Mouse (Mus musculus): Measurements from ENCODE around the gene Cytip.
"Not testable (repeated sequence)": the region's sequence is repeated elsewhere in the genome, so short reads cannot be mapped to it uniquely, and the experiment has no call there.

The Cytip gene

DNA sequence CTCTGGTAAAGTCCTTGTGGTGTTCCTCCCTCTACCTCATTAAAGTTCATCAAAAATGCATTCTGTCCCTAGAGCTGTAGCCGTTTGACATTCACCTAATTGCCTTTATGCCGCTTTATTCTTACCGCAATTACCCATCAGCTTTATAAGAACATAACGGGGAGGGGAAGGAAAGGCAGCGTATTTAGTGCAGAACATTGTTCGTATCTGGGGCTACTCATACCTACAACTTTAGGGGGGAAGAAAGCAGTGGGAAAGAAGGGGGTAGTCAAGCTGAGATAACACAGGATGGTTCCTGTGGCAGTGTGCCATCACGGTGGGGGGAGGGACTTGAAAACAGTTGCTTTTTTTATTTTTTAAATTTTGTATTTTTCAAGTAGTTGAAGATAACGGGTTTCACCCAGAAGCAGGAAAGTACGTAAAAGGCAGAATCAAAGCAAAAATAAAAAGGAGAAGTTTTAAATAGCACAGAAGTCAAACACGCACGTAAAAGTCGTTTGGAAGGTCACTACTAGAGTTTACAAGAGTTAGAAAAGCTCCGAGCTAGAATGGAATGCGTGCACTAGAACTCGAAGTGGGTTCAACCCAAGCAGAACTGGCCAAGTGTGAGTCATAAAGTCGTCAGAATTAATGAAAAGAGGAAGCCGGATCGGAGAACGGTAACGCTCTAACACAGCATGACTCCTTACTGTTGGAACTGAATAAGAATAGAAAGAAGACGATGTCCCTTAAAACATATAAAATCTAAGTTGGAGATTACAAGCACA is 34.6 kb downstream of the Cytip start:
- no peak for DNase-seq

- no peak for DNase-seq
Observed at GRCm38 (mm10) chr2:58159880-58160279, 35.5 kb downstream of the Cytip start.

GRCm38 (mm10) chr2:58159121-58159520 is 36.2 kb downstream of the Cytip start:
- no peak for DNase-seq

GRCm38 (mm10) chr2:58158539-58158938 is 36.8 kb downstream of the Cytip start:
- no peak for DNase-seq

DNA sequence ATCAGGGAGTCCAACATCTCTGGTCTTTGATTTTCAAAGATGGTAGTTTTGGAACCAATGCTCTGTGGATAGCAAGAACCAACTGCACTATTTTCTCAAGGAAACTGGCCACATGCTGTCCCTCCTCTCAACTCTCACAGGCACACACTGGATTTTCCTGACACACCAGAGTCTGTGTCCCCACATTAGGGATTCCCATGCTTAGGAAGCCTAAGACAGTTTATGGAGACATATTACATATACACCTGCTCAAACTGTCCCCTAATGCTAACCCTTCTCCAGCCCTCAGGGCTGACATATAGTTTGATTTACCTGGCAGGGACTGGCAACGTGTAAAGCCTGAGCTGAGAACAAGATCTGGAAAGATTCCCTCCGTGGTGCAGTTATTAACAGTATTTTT is 37.2 kb downstream of the Cytip start:
- no peak for DNase-seq

- no peak for DNase-seq
Observed at GRCm38 (mm10) chr2:58157466-58157865, 37.9 kb downstream of the Cytip start.

DNA sequence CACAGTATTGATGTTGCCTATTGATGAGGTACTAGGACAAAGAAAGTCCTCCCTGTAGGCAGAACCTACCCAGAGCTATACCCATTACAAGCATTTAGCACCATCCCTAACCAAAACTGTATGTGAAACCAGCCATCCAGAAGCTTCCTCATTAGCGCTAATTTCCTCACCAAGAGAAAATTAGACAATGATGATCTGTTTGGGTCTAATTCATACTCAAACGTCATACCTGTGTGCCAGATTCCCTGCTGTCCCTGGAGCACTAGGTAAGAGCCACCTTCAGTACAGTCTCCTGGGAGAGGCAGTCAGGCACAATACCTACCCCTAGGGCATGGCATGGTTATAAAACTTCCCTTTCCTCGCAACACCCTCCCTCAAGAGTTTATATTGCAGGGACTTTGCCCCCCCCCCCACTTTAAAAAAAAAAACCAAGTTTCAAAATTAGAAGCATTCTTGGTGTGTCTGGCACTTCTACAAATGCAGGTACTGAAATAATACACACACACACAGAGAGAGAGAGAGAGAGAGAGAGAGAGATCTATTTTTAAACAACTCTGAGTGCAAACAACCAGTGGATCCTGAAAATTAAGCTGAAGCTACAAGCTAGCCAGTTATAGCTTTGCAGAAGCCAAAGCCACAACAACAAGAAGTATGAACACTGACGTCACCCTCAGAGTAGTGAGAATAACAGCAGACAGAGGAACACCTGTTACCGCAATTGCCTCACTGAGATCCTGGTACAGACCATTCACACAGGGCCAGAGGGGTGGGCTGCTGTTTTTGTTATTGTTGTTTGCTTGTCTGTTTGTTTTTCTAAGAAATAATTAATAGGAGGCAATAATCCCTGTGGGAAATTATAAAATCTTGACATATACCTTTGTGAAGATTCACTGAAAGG is 38.6 kb downstream of the Cytip start:
- DNase-seq, result peak in 1 of 2 experiments; percentile 57

- no peak for DNase-seq
Observed at GRCm38 (mm10) chr2:58156108-58156415, 39.3 kb downstream of the Cytip start.

DNA sequence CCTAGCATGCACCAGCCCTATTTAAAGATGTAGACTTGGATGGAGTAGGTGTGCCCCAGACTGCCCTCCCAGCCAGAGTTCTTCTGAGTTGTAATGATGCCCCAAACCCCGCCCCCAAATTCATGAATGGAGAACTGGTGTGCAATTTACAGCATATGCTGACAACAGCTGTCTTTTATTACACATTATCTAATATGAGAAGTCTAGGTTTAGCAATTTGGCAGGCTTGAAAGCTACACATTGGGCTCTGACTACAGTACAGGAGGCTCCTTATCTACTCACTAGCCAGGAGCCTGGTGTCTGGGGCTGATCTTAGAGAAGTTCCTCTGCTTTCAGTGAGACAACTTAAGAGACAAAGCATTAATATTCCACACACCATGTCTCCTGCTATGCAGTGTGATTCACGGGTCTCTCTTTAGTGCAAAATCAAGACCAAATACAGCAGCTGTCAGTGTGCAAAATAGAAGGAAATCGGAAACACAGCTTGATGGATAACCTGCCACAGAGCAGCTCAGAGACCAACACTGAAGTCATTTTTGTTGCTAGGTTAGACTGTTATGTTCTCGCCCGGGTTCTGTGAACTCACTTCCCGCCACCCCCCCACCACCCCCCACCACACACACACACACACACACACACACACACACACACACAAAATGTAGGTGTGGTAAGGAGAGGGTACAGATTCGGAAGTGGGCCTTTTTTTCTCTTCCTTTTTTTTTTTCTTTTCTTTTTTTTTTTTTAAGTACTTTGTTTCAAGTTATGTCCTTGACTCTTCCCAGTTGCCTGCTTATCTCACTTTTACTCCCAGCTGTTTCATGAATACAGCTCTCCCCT is 39.8 kb downstream of the Cytip start:
- DNase-seq, result no peak

DNA sequence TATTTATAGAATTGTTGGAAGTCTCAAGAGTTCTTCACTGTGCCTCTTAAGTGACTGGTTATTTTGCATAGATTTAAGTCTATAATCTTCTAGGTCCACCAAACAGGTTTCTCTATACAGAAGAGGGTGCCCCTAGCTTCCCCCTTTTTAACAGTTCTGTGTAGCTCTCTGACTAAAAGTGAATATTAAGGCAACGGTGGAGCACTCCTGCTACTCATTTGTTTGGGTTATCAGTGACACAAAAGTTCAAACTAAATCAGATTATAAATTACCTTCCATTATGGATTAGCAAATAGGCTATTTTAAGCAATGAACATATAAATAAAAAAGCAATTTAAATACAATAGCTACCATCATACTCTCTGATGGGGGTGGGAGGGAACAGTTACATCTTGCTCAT is 40.8 kb downstream of the Cytip start:
- DNase-seq, result no peak

DNA sequence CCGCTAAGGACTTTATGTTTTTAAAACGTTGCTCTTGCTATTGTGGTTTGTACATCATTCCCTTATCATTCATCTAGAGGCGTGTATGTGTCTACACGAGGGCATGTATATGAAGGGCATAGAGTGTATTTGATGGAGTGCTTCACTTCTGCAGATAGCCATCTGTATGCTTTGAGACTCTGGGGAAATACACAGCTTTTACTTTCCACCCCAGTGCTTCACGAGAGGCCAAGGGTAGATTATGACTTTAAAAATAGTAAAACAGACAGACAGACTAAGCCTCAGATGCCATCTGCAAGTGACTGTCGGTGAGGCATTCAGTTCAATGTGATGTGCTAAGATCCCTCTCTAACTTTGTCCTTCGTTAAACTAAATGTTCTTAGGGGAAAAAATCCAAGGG is 41.6 kb downstream of the Cytip start:
- DNase-seq, result no peak

DNA sequence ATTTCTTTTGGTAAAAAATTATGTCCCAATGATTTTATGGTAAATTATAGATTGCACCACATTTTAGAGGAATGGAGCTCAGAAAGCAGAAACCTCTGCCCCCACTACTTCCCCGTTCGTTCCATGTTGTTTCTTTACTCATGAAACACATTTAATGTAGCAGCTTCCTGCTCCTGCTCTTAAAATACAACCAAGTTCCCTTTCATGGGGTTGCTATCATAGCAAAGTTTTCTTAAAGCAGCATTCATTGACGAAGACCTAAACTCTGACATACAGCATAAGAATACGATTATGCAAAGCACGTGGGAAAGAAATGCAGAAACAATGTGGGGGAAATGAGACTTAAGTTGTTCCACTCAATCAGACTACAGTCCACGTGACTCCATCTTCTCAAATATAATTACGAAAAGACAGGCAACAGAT is 45.3 kb downstream of the Cytip start:
- no peak for DNase-seq

DNA sequence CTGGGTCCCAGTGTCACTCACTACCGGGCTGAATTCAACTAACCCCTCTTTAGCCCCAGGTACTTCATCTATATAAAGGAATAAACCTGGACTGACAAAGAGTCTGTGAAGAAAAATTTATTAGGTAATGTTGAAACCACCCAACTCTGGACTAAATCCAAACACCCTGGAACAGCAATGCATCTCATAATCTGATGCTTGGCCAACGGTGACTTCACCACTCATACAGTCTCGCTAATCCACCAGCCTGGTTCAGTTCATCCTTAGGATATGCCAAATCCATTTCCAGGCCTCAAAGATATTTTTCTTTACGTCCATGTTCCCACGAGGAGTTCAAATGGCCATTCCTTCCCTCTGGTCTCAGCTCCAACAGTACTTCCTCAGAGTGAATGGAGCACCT is 48.8 kb downstream of the Cytip start:
- no peak for DNase-seq

DNA sequence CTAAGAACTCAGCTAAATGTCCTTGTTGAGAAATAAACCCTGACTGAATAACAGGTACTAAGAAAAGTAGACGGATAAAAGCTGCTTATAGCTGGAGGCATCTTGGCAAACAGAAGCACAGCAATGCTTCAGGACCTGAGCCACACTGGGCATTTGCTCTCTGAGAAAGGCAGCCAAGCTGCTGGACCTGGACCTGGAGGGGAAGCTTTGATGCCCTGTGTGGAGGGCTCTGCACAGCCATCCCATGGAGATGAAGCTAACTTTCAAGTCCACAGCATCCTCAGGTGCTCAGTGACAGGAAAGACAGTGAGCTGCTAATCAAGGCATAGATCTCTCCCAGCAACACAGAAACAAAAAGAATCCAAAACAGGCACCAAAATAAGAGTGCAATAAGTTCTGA is 54.8 kb downstream of the Cytip start:
- DNase-seq, result no peak

GRCm38 (mm10) chr2:58138611-58139010 is 56.7 kb downstream of the Cytip start:
- DNase-seq, result no peak

DNA sequence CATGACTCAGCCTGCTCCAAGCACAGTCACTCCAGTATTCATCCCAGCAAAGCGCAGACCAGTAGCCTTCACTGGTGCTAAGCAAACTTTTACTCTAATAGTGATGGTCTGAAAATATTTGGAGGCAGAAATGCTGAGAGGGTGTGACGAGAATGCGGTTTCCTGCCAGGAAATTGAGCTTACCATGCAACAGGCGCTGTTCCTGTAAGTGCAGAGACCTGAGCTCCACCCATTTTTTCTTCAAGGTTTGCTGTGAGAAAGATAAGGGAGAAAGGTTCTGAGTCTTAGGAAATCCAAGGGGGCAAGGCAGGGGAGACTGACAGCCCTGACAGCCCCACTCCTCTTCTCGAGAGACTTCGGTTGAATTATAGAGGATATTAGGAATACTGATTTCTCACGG is 57.7 kb downstream of the Cytip start:
- DNase-seq, result no peak

GRCm38 (mm10) chr2:58136526-58136925 is 58.8 kb downstream of the Cytip start:
- no peak for DNase-seq

DNA sequence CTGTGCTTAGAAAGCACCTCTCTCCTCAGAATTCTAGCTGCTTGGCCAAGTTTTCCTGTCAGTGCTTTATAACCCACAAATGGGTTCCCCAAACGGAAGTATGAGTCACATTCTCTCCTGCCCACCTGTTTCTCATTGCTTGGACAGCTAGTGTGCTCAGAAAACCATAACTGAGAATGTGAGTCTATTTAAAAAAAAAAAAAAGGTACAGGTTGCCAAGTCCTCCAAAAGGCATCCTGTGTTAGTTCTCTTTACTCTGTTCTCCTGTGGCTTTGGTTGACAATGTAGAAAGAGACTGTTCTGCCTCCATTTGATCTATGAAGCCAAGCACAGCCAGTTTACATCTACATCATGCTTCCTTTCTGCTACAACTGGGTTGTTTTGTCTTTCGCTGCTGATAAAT is 60.3 kb downstream of the Cytip start:
- no peak for DNase-seq

GRCm38 (mm10) chr2:58132597-58132996 is 62.7 kb downstream of the Cytip start:
- DNase-seq, result no peak

DNA sequence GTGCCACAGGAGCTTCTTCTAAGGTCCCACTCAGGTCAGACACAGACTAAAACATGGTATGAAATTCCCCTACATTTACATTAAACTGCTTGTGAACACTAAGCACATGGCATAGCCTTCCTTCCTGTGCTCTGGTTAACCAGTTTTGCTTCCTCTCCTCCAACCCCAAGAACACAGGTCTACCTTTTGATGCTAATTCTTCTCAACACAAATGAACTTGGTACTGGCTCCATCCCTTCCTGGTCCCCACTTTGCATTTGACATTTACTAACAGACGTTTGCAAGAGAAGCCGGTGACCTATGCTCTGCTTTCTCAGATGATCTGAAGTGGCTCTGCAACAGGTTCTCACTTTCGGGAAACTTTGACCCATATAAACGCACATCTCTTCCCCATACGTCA is 65.4 kb downstream of the Cytip start:
- no peak for DNase-seq

GRCm38 (mm10) chr2:58111105-58111504 is 84.2 kb downstream of the Cytip start:
- DNase-seq, result no peak

DNA sequence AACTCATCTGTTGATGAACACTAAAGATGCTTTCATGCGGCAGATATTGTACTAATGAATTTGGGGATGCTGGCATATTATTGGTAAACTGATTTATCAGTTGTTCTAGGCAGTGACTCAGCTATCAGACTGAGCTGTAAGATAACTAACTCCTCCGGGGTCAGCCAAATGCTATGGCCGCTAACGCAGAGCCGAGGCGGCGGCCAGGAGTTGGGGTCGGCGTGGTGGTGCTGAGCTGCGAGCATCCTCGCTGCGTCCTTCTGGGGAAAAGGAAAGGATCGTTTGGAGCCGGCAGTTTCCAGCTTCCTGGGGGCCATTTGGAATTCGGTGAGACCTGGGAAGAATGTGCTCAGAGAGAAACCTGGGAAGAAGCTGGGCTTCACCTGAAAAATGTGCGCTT is 87.4 kb downstream of the Cytip start:
- not testable (repeated sequence) for DNase-seq

DNA sequence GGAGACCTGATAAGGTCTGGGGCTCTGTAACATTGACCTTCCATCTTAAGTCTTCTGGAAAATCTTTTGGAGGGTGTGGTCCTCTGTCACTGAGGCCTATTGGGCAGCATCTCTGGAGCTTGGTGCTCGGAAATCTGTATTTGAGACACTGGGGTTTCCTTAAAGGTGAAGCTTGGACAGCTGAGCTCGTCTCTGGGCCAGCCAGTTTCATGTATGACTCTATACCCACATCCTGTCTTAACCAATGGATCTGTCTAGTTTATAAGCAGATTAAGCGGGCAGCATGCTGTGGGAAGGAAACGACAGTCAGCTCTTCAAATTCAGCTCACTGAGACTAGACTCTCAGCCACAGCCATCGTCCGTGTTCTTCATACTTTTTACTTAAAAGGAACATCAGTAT is 88.3 kb downstream of the Cytip start:
- DNase-seq, result no peak
